Mouse (Mus musculus): Measurements from ENCODE around the gene 1700109H08Rik. TPM values are rescaled to one million over a fixed set of nuclear protein-coding genes. Genes with fewer than 3 reads are reported as not detected.
"Not testable (repeated sequence)": the region's sequence is repeated elsewhere in the genome, so short reads cannot be mapped to it uniquely, and the experiment has no call there.

Gene 1700109H08Rik
- polyA plus RNA-seq, 1 experiment: 4.5 TPM

- H3K36me3 ChIP-seq (ENCODE audit: control insufficient read depth, insufficient read depth, low read length): peaks cover under 1% of the 10 kb centered on the region; the same call in 1 of the 2 replicates
- peak within 1 kb of the TSS; percentile 19; the same call in 1 of the 2 replicates for H3K27ac ChIP-seq (ENCODE audit: control insufficient read depth, insufficient read depth, low read length)
- peak within 1 kb of the TSS; percentile 80 for H3K4me3 ChIP-seq (ENCODE audit: control insufficient read depth, insufficient read depth, low read length)
- peaks cover 4% of the 10 kb centered on the region for H3K4me1 ChIP-seq (replicated peaks; ENCODE audit: control insufficient read depth, insufficient read depth, low read length)
- TF ChIP-seq POLR2A (IDR thresholded peaks at IDR 0.05; ENCODE audit: control insufficient read depth, extremely low read depth, insufficient read depth, low read length, poor library complexity): no peak
- peak; percentile 33; the same call in 1 of the 2 replicates for TF ChIP-seq CTCF (IDR thresholded peaks at IDR 0.05; ENCODE audit: borderline replicate concordance, control insufficient read depth, extremely low read depth, insufficient read depth, low read length, poor library complexity)
- DNase-seq: peak; percentile 83
- under 1% methylated on average over 31 of the region's 31 CpGs for WGBS
- H3K27me3 ChIP-seq (ENCODE audit: control insufficient read depth, insufficient read depth, low read length): no peaks in the 10 kb centered on the region
Measured at GRCm38 (mm10) chr5:3596399-3596766, 25.0 kb downstream of the 1700109H08Rik start, which contains the start of gene Rbm48. Gene Rbm48 (minus strand): TSS chr5:3596585.

DNA sequence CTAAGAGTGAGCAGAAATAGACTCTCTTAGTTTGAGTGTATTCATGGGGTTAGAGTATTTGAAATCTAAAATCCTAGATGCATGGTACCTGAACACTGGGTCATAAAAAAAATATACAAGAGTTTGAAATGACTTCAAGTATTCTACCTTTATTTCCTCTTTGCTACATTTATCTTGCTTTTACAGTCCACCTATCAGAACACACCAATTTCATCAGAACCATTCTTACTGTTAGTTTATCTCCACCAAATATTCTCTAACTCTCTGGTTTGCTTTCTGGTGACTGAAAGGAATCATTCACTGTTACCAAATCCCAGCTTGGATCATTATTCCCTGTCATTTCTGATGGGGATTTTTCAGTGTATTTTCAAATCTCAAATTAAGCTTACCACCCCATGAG is 25.8 kb downstream of the 1700109H08Rik start:
- H3K27me3 ChIP-seq (ENCODE audit: control insufficient read depth, insufficient read depth, low read length): no peaks in the 10 kb centered on the region
- H3K36me3 ChIP-seq (ENCODE audit: control insufficient read depth, insufficient read depth, low read length): no peaks in the 10 kb centered on the region
- no peak for TF ChIP-seq POLR2A (IDR thresholded peaks at IDR 0.05; ENCODE audit: control insufficient read depth, extremely low read depth, insufficient read depth, low read length, poor library complexity)
- DNase-seq: no peak
- H3K4me3 ChIP-seq (ENCODE audit: control insufficient read depth, insufficient read depth, low read length): no peak overlapping the region
- H3K27ac ChIP-seq (ENCODE audit: control insufficient read depth, insufficient read depth, low read length): no peak overlapping the region
- peaks cover 4% of the 10 kb centered on the region for H3K4me1 ChIP-seq (replicated peaks; ENCODE audit: control insufficient read depth, insufficient read depth, low read length)

- WGBS: 94% methylated on average over 5 of the region's 5 CpGs
- H3K36me3 ChIP-seq (ENCODE audit: control insufficient read depth, insufficient read depth, low read length): no peaks in the 10 kb centered on the region
- DNase-seq: no peak
- no peaks in the 10 kb centered on the region for H3K27me3 ChIP-seq (ENCODE audit: control insufficient read depth, insufficient read depth, low read length)
- H3K4me3 ChIP-seq (ENCODE audit: control insufficient read depth, insufficient read depth, low read length): no peak overlapping the region
- peaks cover 4% of the 10 kb centered on the region for H3K4me1 ChIP-seq (replicated peaks; ENCODE audit: control insufficient read depth, insufficient read depth, low read length)
- no peak overlapping the region for H3K27ac ChIP-seq (ENCODE audit: control insufficient read depth, insufficient read depth, low read length)
- TF ChIP-seq CTCF (IDR thresholded peaks at IDR 0.05; ENCODE audit: borderline replicate concordance, control insufficient read depth, extremely low read depth, insufficient read depth, low read length, poor library complexity) (no peak), POLR2A (IDR thresholded peaks at IDR 0.05; ENCODE audit: control insufficient read depth, extremely low read depth, insufficient read depth, low read length, poor library complexity) (no peak)
Measured at GRCm38 (mm10) chr5:3598766-3599165, 27.4 kb downstream of the 1700109H08Rik start.

DNA sequence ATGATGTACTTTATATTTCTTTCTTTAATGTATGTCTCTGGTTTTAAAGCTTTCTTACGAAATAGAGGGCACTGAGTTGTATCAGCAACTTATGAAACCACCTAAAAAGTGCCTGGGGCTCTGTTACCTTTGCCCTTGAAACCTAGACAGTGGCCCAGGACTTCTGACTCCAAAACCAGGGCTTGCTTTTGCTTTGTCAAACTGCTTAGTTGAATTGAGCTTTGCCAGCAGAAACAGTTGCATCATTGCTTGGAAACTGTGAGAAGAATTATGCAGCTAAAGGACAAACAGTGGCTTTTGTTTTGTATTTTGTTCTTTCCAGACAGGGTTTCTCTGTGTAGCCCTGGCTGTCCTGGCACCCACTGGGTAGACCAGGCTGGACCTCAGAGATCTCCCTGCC is 28.9 kb downstream of the 1700109H08Rik start:
- no peak for DNase-seq
- Histone ChIP-seq H3K4me3 (ENCODE audit: control insufficient read depth, insufficient read depth, low read length) (no peak overlapping the region), H3K27ac (ENCODE audit: control insufficient read depth, insufficient read depth, low read length) (no peak overlapping the region)

GRCm38 (mm10) chr5:3600790-3601189 is 29.4 kb downstream of the 1700109H08Rik start:
- 91% methylated on average over 3 of the region's 3 CpGs for WGBS
- TF ChIP-seq POLR2A (IDR thresholded peaks at IDR 0.05; ENCODE audit: control insufficient read depth, extremely low read depth, insufficient read depth, low read length, poor library complexity) (no peak), CTCF (IDR thresholded peaks at IDR 0.05; ENCODE audit: borderline replicate concordance, control insufficient read depth, extremely low read depth, insufficient read depth, low read length, poor library complexity) (no peak)
- no peak for DNase-seq
- H3K4me1 ChIP-seq (replicated peaks; ENCODE audit: control insufficient read depth, insufficient read depth, low read length): peaks cover 4% of the 10 kb centered on the region
- H3K36me3 ChIP-seq (ENCODE audit: control insufficient read depth, insufficient read depth, low read length): peaks cover 9% of the 10 kb centered on the region; the same call in 1 of the 2 replicates
- H3K27ac ChIP-seq (ENCODE audit: control insufficient read depth, insufficient read depth, low read length): no peak overlapping the region
- H3K4me3 ChIP-seq (ENCODE audit: control insufficient read depth, insufficient read depth, low read length): no peak overlapping the region
- no peaks in the 10 kb centered on the region for H3K27me3 ChIP-seq (ENCODE audit: control insufficient read depth, insufficient read depth, low read length)

More for the DNA sequence above, 28.9 kb downstream of the 1700109H08Rik start:
- Histone ChIP-seq H3K4me1 (replicated peaks; ENCODE audit: control insufficient read depth, insufficient read depth, low read length) (peaks cover 4% of the 10 kb centered on the region), H3K36me3 (ENCODE audit: control insufficient read depth, insufficient read depth, low read length) (peaks cover 5% of the 10 kb centered on the region; the same call in 1 of the 2 replicates), H3K27me3 (ENCODE audit: control insufficient read depth, insufficient read depth, low read length) (no peaks in the 10 kb centered on the region)
- TF ChIP-seq CTCF (IDR thresholded peaks at IDR 0.05; ENCODE audit: borderline replicate concordance, control insufficient read depth, extremely low read depth, insufficient read depth, low read length, poor library complexity) (no peak), POLR2A (IDR thresholded peaks at IDR 0.05; ENCODE audit: control insufficient read depth, extremely low read depth, insufficient read depth, low read length, poor library complexity) (no peak)
- 86% methylated on average over 1 of the region's 1 CpGs for WGBS

DNA sequence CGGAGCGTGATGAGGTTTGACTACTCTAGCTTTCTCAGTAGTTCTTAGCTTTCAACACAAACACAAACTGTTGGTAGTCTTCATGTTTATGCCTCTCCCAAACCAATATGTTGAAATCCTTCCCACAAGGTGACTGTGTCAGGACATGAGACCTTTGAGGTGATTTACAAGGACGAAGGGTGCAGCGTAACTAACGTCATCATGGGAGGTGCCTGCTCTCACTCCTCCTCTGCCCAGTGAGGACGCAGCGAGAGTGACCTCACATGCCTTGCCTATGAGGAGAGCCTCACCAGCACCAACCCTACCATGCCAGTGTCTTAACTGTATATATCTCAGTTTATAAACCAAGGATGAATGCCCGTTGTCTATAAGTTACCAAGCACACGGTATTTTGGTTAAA is 35.7 kb downstream of the 1700109H08Rik start:
- no peaks in the 10 kb centered on the region for H3K4me1 ChIP-seq (replicated peaks; ENCODE audit: control insufficient read depth, insufficient read depth, low read length)
- TF ChIP-seq CTCF (IDR thresholded peaks at IDR 0.05; ENCODE audit: borderline replicate concordance, control insufficient read depth, extremely low read depth, insufficient read depth, low read length, poor library complexity) (no peak), POLR2A (IDR thresholded peaks at IDR 0.05; ENCODE audit: control insufficient read depth, extremely low read depth, insufficient read depth, low read length, poor library complexity) (no peak)
- no peak overlapping the region for H3K4me3 ChIP-seq (ENCODE audit: control insufficient read depth, insufficient read depth, low read length)
- H3K27ac ChIP-seq (ENCODE audit: control insufficient read depth, insufficient read depth, low read length): no peak overlapping the region
- DNase-seq: no peak
- peaks cover 12% of the 10 kb centered on the region; the same call in 1 of the 2 replicates for H3K36me3 ChIP-seq (ENCODE audit: control insufficient read depth, insufficient read depth, low read length)
- no peaks in the 10 kb centered on the region for H3K27me3 ChIP-seq (ENCODE audit: control insufficient read depth, insufficient read depth, low read length)
- WGBS: 96% methylated on average over 9 of the region's 9 CpGs

GRCm38 (mm10) chr5:3609241-3609640 is 37.9 kb downstream of the 1700109H08Rik start:
- no peak overlapping the region for H3K4me3 ChIP-seq (ENCODE audit: control insufficient read depth, insufficient read depth, low read length)
- no peaks in the 10 kb centered on the region for H3K4me1 ChIP-seq (replicated peaks; ENCODE audit: control insufficient read depth, insufficient read depth, low read length)
- H3K36me3 ChIP-seq (ENCODE audit: control insufficient read depth, insufficient read depth, low read length): peaks cover 12% of the 10 kb centered on the region; the same call in 1 of the 2 replicates
- no peak for TF ChIP-seq POLR2A (IDR thresholded peaks at IDR 0.05; ENCODE audit: control insufficient read depth, extremely low read depth, insufficient read depth, low read length, poor library complexity)
- TF ChIP-seq CTCF (IDR thresholded peaks at IDR 0.05; ENCODE audit: borderline replicate concordance, control insufficient read depth, extremely low read depth, insufficient read depth, low read length, poor library complexity): no peak
- no peak overlapping the region for H3K27ac ChIP-seq (ENCODE audit: control insufficient read depth, insufficient read depth, low read length)
- H3K27me3 ChIP-seq (ENCODE audit: control insufficient read depth, insufficient read depth, low read length): no peaks in the 10 kb centered on the region
- no peak for DNase-seq
- WGBS: 95% methylated on average over 7 of the region's 7 CpGs

GRCm38 (mm10) chr5:3611835-3612234 is 40.5 kb downstream of the 1700109H08Rik start:
- DNase-seq; H3K27me3 ChIP-seq (ENCODE audit: control insufficient read depth, insufficient read depth, low read length); H3K4me3 ChIP-seq (ENCODE audit: control insufficient read depth, insufficient read depth, low read length); H3K27ac ChIP-seq (ENCODE audit: control insufficient read depth, insufficient read depth, low read length); H3K36me3 ChIP-seq (ENCODE audit: control insufficient read depth, insufficient read depth, low read length); H3K4me1 ChIP-seq (replicated peaks; ENCODE audit: control insufficient read depth, insufficient read depth, low read length): not testable (repeated sequence)
- WGBS: 98% methylated on average over 2 of the region's 2 CpGs

All from thymus, adult 2 months (tissue).